18 mouse cellular contexts compared by ENCODE assay signal in genomic region chr10:18131666-18132650, GRCm38 (mm10).
DNase-seq lines count a peak whose midpoint lies in the region; ATAC-seq and TF ChIP-seq lines count a peak whose summit lies in the region.
"Had no signal": no experiment of that assay in that cellular context is flagged by ENCODE, and none has a peak within 500 bp of the region (broad histone marks: within the 10 kb centered on the region; RNA-seq: fewer than 3 reads in every experiment).

No protein-coding gene starts in this region.

- H3K9ac ChIP-seq in forebrain, embryonic 16.5 days (replicated peaks; ENCODE audit: low read depth, low read length): no peak overlapping the region
- H3K9ac ChIP-seq in intestine, embryonic 16.5 days (ENCODE audit: low read depth, low read length): no peak overlapping the region
- no peak overlapping the region for H3K9ac ChIP-seq in kidney, postnatal 0 days (ENCODE audit: low read depth, low read length)
- H3K9ac ChIP-seq in stomach, embryonic 15.5 days: no peak overlapping the region
- no peak overlapping the region for H3K9ac ChIP-seq in midbrain, embryonic 13.5 days (replicated peaks)
- H3K9ac ChIP-seq: embryonic facial prominence, embryonic 12.5 days; hindbrain, embryonic 15.5 days; liver, embryonic 12.5 days; neural tube, embryonic 15.5 days had no signal

- H3K27me3 ChIP-seq in forebrain, embryonic 10.5 days (ENCODE audit: poor library complexity, severe bottlenecking): no peaks in the 10 kb centered on the region
- H3K27me3 ChIP-seq in forebrain, embryonic 16.5 days (replicated peaks; ENCODE audit: control insufficient read depth, insufficient read depth, low read length): no peaks in the 10 kb centered on the region
- no peaks in the 10 kb centered on the region for H3K27me3 ChIP-seq in intestine, embryonic 16.5 days (replicated peaks; ENCODE audit: control insufficient read depth, insufficient read depth, low read length)
- no peaks in the 10 kb centered on the region for H3K27me3 ChIP-seq in kidney, postnatal 0 days (ENCODE audit: insufficient read depth, low read length)
- no peaks in the 10 kb centered on the region for H3K27me3 ChIP-seq in stomach, embryonic 15.5 days (replicated peaks)
- H3K27me3 ChIP-seq in midbrain, embryonic 13.5 days: no peaks in the 10 kb centered on the region
- H3K27me3 ChIP-seq: embryonic facial prominence, embryonic 12.5 days; hindbrain, embryonic 15.5 days; liver, embryonic 12.5 days; neural tube, embryonic 15.5 days had no signal

- 92% methylated on average over 10 of the region's 10 CpGs for WGBS in forebrain, embryonic 10.5 days
- 91% methylated on average over 10 of the region's 10 CpGs for WGBS in forebrain, embryonic 16.5 days
- 66% methylated on average over 10 of the region's 10 CpGs for WGBS in intestine, embryonic 16.5 days
- WGBS in kidney, postnatal 0 days: 71% methylated on average over 10 of the region's 10 CpGs
- 64% methylated on average over 10 of the region's 10 CpGs for WGBS in stomach, embryonic 15.5 days
- WGBS in midbrain, embryonic 13.5 days: 91% methylated on average over 10 of the region's 10 CpGs

- peak; percentile 6 for DNase-seq in forebrain, embryonic 10.5 days (ENCODE audit: extremely low spot score, low spot score)
- DNase-seq in kidney, postnatal 0 days (ENCODE audit: low spot score): no peak
- no peak for DNase-seq in heart, adult 8-10 months (ENCODE audit: low spot score)
- no peak for DNase-seq in right cerebral cortex, postnatal 4 days
- DNase-seq: adrenal gland, postnatal 36 days; cerebellum, postnatal 10 days; heart, adult 2 months; heart, postnatal 10 days; lung, postnatal 36 days; thymus, postnatal 14 days had no signal

- no peak overlapping the region for H3K27ac ChIP-seq in forebrain, embryonic 10.5 days
- H3K27ac ChIP-seq in forebrain, embryonic 16.5 days (ENCODE audit: low read length): no peak overlapping the region
- H3K27ac ChIP-seq in intestine, embryonic 16.5 days (ENCODE audit: low read length): peak overlapping the region; percentile 63; the same call in 1 of the 2 replicates
- H3K27ac ChIP-seq in kidney, postnatal 0 days: peak overlapping the region; percentile 71
- H3K27ac ChIP-seq in stomach, embryonic 15.5 days: no peak overlapping the region
- H3K27ac ChIP-seq in midbrain, embryonic 13.5 days: no peak overlapping the region
- H3K27ac ChIP-seq: embryonic facial prominence, embryonic 12.5 days; heart, adult 2 months; hindbrain, embryonic 15.5 days; liver, embryonic 12.5 days; neural tube, embryonic 15.5 days had no signal

- peaks cover 10% of the 10 kb centered on the region for H3K36me3 ChIP-seq in forebrain, embryonic 10.5 days (replicated peaks)
- no peaks in the 10 kb centered on the region for H3K36me3 ChIP-seq in forebrain, embryonic 16.5 days (ENCODE audit: control insufficient read depth, insufficient read depth)
- H3K36me3 ChIP-seq in intestine, embryonic 16.5 days (ENCODE audit: control insufficient read depth, insufficient read depth, low read length): no peaks in the 10 kb centered on the region
- H3K36me3 ChIP-seq in kidney, postnatal 0 days (ENCODE audit: insufficient read depth, low read length): no peaks in the 10 kb centered on the region
- no peaks in the 10 kb centered on the region for H3K36me3 ChIP-seq in stomach, embryonic 15.5 days
- peaks cover 6% of the 10 kb centered on the region for H3K36me3 ChIP-seq in midbrain, embryonic 13.5 days
- H3K36me3 ChIP-seq: hindbrain, embryonic 15.5 days; neural tube, embryonic 15.5 days had no signal

- H3K4me3 ChIP-seq in forebrain, embryonic 10.5 days: no peak overlapping the region
- H3K4me3 ChIP-seq in forebrain, embryonic 16.5 days (replicated peaks; ENCODE audit: low read length): no peak overlapping the region
- H3K4me3 ChIP-seq in intestine, embryonic 16.5 days (ENCODE audit: low read length): no peak overlapping the region
- no peak overlapping the region for H3K4me3 ChIP-seq in kidney, postnatal 0 days (replicated peaks; ENCODE audit: low read depth, low read length)
- no peak overlapping the region for H3K4me3 ChIP-seq in stomach, embryonic 15.5 days (replicated peaks)
- no peak overlapping the region for H3K4me3 ChIP-seq in midbrain, embryonic 13.5 days (replicated peaks)
- H3K4me3 ChIP-seq: embryonic facial prominence, embryonic 12.5 days; heart, adult 2 months; hindbrain, embryonic 15.5 days; liver, embryonic 12.5 days; neural tube, embryonic 15.5 days had no signal

- TF ChIP-seq CTCF in kidney, postnatal 0 days (IDR thresholded peaks at IDR 0.05; ENCODE audit: low read depth): no peak

- no peaks in the 10 kb centered on the region for H3K9me3 ChIP-seq in forebrain, embryonic 10.5 days
- no peaks in the 10 kb centered on the region for H3K9me3 ChIP-seq in forebrain, embryonic 16.5 days (ENCODE audit: control insufficient read depth, low read length)
- no peaks in the 10 kb centered on the region for H3K9me3 ChIP-seq in intestine, embryonic 16.5 days (ENCODE audit: control insufficient read depth, low read length)
- no peaks in the 10 kb centered on the region for H3K9me3 ChIP-seq in kidney, postnatal 0 days (replicated peaks; ENCODE audit: low read length)
- H3K9me3 ChIP-seq in stomach, embryonic 15.5 days: no peaks in the 10 kb centered on the region
- H3K9me3 ChIP-seq in midbrain, embryonic 13.5 days: no peaks in the 10 kb centered on the region
- H3K9me3 ChIP-seq: embryonic facial prominence, embryonic 12.5 days; hindbrain, embryonic 15.5 days; liver, embryonic 12.5 days; neural tube, embryonic 15.5 days had no signal

- ATAC-seq in forebrain, embryonic 16.5 days: no peak
- peak; percentile 77 for ATAC-seq in intestine, embryonic 16.5 days
- peak; percentile 54; the same call in 1 of the 2 replicates for ATAC-seq in kidney, postnatal 0 days (replicated peaks; ENCODE audit: low FRiP score, low read depth)
- ATAC-seq in stomach, embryonic 15.5 days (ENCODE audit: insufficient read depth, low FRiP score, low read depth): peak; percentile 70
- no peak for ATAC-seq in midbrain, embryonic 13.5 days
- ATAC-seq: liver, embryonic 12.5 days had no signal

- H3K4me2 ChIP-seq in forebrain, embryonic 16.5 days (ENCODE audit: low read length): no peak overlapping the region
- H3K4me2 ChIP-seq in intestine, embryonic 16.5 days (ENCODE audit: low read depth, low read length): no peak overlapping the region
- no peak overlapping the region for H3K4me2 ChIP-seq in kidney, postnatal 0 days (ENCODE audit: low read length)
- no peak overlapping the region for H3K4me2 ChIP-seq in stomach, embryonic 15.5 days
- H3K4me2 ChIP-seq in midbrain, embryonic 13.5 days (replicated peaks): no peak overlapping the region
- H3K4me2 ChIP-seq: embryonic facial prominence, embryonic 12.5 days; hindbrain, embryonic 15.5 days; liver, embryonic 12.5 days; neural tube, embryonic 15.5 days had no signal

- H3K4me1 ChIP-seq in forebrain, embryonic 10.5 days: no peaks in the 10 kb centered on the region
- no peaks in the 10 kb centered on the region for H3K4me1 ChIP-seq in forebrain, embryonic 16.5 days (replicated peaks; ENCODE audit: control insufficient read depth, insufficient read depth, low read length)
- peaks cover 6% of the 10 kb centered on the region; the same call in 1 of the 2 replicates for H3K4me1 ChIP-seq in intestine, embryonic 16.5 days (ENCODE audit: control insufficient read depth, insufficient read depth, low read length)
- no peaks in the 10 kb centered on the region for H3K4me1 ChIP-seq in kidney, postnatal 0 days (replicated peaks; ENCODE audit: insufficient read depth, low read length)
- no peaks in the 10 kb centered on the region for H3K4me1 ChIP-seq in stomach, embryonic 15.5 days
- no peaks in the 10 kb centered on the region for H3K4me1 ChIP-seq in midbrain, embryonic 13.5 days (replicated peaks)
- H3K4me1 ChIP-seq: embryonic facial prominence, embryonic 12.5 days; hindbrain, embryonic 15.5 days; liver, embryonic 12.5 days; neural tube, embryonic 15.5 days had no signal

Comparison
In these comparisons a context has a peak if more than half of its experiments do, and no peak if none do; other contexts are left out.
1. H3K27ac ChIP-seq: peak in intestine, embryonic 16.5 days (single experiment) and kidney, postnatal 0 days (single experiment); none in forebrain, embryonic 10.5 days (single experiment), forebrain, embryonic 16.5 days (single experiment), stomach, embryonic 15.5 days (single experiment) and midbrain, embryonic 13.5 days (single experiment).
2. ATAC-seq: peak in intestine, embryonic 16.5 days (single experiment), kidney, postnatal 0 days (single experiment) and stomach, embryonic 15.5 days (single experiment); none in forebrain, embryonic 16.5 days (single experiment) and midbrain, embryonic 13.5 days (single experiment).